Mouse (Mus musculus) liver, postnatal 0 days (tissue): ENCODE measurements at regions not wholly inside any gene's neighbourhood (a gene's known extent, or its start where the extent isn't known, plus 50 kb on each side); places are given as distances from the start of the nearest gene placed in this dataset.

Experiments
- ATAC-seq: fragments of 200-750 bp; cut with Nextera tagmentation; 2 replicates; pipeline ENCODE4 v1.8.0; 2017; ENCODE audit warnings: mild to moderate bottlenecking, moderate library complexity
- DNase-seq: peaks from one replicate; pipeline ENCODE4 v3.0.0-alpha.2; 2016
- H3K27ac ChIP-seq: fragments of 300-500 bp; sonication (generic); 2 replicates; pipeline ENCODE4 v1.5.1; 2014; ENCODE audit warnings: antibody characterized with exemption, moderate library complexity, mild to moderate bottlenecking, low read depth
- H3K27me3 ChIP-seq: fragments of 300-500 bp; sonication (generic); 2 replicates; pipeline ENCODE4 v1.6.1; 2014; ENCODE audit warnings: low read length, control low read depth, mixed read lengths; ENCODE audit not compliant: insufficient read depth
- H3K36me3 ChIP-seq: fragments of 300-500 bp; sonication (generic); replicated peaks from 2 replicates; pipeline ENCODE4 v1.6.1; 2014; ENCODE audit warnings: mild to moderate bottlenecking, control low read depth, low read length, moderate library complexity, mixed read lengths; ENCODE audit not compliant: insufficient read depth
- H3K4me1 ChIP-seq: fragments of 300-500 bp; sonication (generic); 2 replicates; pipeline ENCODE4 v1.6.1; 2014; ENCODE audit warnings: antibody characterized with exemption, mild to moderate bottlenecking, control low read depth; ENCODE audit not compliant: insufficient read depth
- H3K4me2 ChIP-seq: fragments of 300-500 bp; sonication (generic); 2 replicates; pipeline ENCODE4 v1.6.1; 2014; ENCODE audit warnings: low read depth, mild to moderate bottlenecking, low read length, moderate library complexity, mixed read lengths
- H3K4me3 ChIP-seq: fragments of 300-500 bp; sonication (generic); 2 replicates; pipeline ENCODE4 v1.5.1; 2014; ENCODE audit warnings: low read depth, low read length
- H3K9ac ChIP-seq: fragments of 300-500 bp; sonication (generic); replicated peaks from 2 replicates; pipeline ENCODE4 v1.6.1; 2014; ENCODE audit warnings: mild to moderate bottlenecking, moderate library complexity
- H3K9me3 ChIP-seq: fragments of 300-500 bp; sonication (generic); 2 replicates; pipeline ENCODE4 v1.6.1; 2016; ENCODE audit warnings: mild to moderate bottlenecking, control low read depth, low read length, mixed read lengths
- CTCF ChIP-seq: sonication (generic); IDR thresholded peaks from 2 replicates; pipeline ENCODE4 v1.5.1; 2016; ENCODE audit warnings: antibody characterized with exemption, low read depth
- EP300 ChIP-seq: IDR thresholded peaks from 2 replicates; pipeline ENCODE4 v1.6.1; 2016; ENCODE audit warnings: antibody characterized with exemption, low read depth, mild to moderate bottlenecking
- WGBS: fragments of 180-500 bp; shearing (Covaris S2); extraction: QIAGEN DNeasy Blood & Tissue Kit; methylation state at CpG from one replicate; pipeline ENCODE4 v1.1.7; 2014; ENCODE audit not compliant: insufficient replicate concordance; 5-methylcytosine and 5-hydroxymethylcytosine counted together

DNA sequence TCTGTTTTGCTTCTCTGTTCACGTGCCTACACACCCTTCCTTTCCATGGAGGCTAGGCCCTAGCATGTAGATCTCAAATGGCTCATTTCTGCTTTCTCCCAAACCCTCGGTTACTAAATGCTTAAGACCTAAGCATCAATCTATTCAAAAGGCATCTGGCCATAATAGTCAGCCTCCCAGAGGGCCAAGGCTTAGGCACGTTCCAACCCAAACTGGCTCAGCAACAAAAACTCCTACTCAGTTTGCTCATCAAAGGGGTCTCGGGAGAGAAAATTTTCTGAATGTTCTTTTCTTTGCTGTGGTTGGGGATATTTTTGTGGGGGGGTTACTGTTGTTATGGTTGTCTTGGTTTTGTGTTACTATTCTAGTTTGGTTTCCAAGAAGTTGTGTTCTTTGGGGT is 196.8 kb upstream of the Azi2 start:
- DNase-seq: no peak
- Histone ChIP-seq H3K27me3 (no peaks in the 10 kb centered on the region), H3K36me3 (no peaks in the 10 kb centered on the region), H3K9ac (no peak overlapping the region), H3K4me3 (no peak overlapping the region), H3K9me3 (no peaks in the 10 kb centered on the region), H3K27ac (no peak overlapping the region), H3K4me1 (no peaks in the 10 kb centered on the region), H3K4me2 (no peak overlapping the region)
- ATAC-seq: no peak
- 64% methylated on average over 4 of the region's 4 CpGs for WGBS
- TF ChIP-seq CTCF (no peak), EP300 (no peak)

- H3K4me3 ChIP-seq: no peak overlapping the region
- no peak overlapping the region for H3K27ac ChIP-seq
- no peaks in the 10 kb centered on the region for H3K9me3 ChIP-seq
- ATAC-seq (no peak), DNase-seq (no peak)
- H3K9ac ChIP-seq: no peak overlapping the region
- no peaks in the 10 kb centered on the region for H3K36me3 ChIP-seq
- H3K4me2 ChIP-seq: no peak overlapping the region
- TF ChIP-seq CTCF (no peak), EP300 (no peak)
- 72% methylated on average over 12 of the region's 12 CpGs for WGBS
- no peaks in the 10 kb centered on the region for H3K4me1 ChIP-seq
- H3K27me3 ChIP-seq: no peaks in the 10 kb centered on the region
These were observed 203.5 kb upstream of the Azi2 start for GRCm38 (mm10) chr9:117836696-117837380.

DNA sequence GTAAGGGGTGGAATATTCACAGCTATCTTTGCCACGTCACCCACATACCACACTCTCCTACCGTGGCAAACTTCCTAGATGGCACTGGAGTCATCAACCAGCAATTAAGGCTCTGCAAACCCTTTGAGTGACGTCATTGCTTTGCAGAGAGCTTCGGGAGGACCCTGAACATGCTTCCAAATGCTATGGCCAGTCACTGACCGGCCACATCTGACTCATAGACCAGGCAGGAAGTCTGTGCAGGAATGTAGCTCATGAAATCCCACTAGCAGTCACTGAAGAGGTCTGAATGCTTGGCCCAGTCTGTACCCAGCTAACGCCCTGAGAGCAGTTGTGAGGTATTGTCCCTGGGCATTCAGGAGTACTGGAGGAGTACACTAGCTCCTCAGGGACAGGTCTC is 203.9 kb upstream of the Rbms3 start:
- no peak overlapping the region for H3K27ac ChIP-seq
- WGBS: 61% methylated on average over 6 of the region's 6 CpGs
- ATAC-seq (no peak), DNase-seq (no peak)
- H3K4me2 ChIP-seq: no peak overlapping the region
- H3K4me3 ChIP-seq: no peak overlapping the region
- no peaks in the 10 kb centered on the region for H3K27me3 ChIP-seq
- no peaks in the 10 kb centered on the region for H3K4me1 ChIP-seq
- H3K9ac ChIP-seq: no peak overlapping the region
- no peaks in the 10 kb centered on the region for H3K36me3 ChIP-seq
- H3K9me3 ChIP-seq: no peaks in the 10 kb centered on the region
- no peak for TF ChIP-seq CTCF

- H3K27ac ChIP-seq: no peak overlapping the region
- no peaks in the 10 kb centered on the region for H3K27me3 ChIP-seq
- TF ChIP-seq CTCF (no peak), EP300 (no peak)
- H3K9me3 ChIP-seq: no peaks in the 10 kb centered on the region
- ATAC-seq (no peak), DNase-seq (no peak)
- H3K36me3 ChIP-seq: no peaks in the 10 kb centered on the region
- 62% methylated on average over 4 of the region's 4 CpGs for WGBS
- H3K9ac ChIP-seq: no peak overlapping the region
- no peak overlapping the region for H3K4me3 ChIP-seq
- H3K4me1 ChIP-seq: no peaks in the 10 kb centered on the region
- H3K4me2 ChIP-seq: no peak overlapping the region
These were observed 184.9 kb upstream of the Rbms3 start for GRCm38 (mm10) chr9:117814661-117815060.

DNA sequence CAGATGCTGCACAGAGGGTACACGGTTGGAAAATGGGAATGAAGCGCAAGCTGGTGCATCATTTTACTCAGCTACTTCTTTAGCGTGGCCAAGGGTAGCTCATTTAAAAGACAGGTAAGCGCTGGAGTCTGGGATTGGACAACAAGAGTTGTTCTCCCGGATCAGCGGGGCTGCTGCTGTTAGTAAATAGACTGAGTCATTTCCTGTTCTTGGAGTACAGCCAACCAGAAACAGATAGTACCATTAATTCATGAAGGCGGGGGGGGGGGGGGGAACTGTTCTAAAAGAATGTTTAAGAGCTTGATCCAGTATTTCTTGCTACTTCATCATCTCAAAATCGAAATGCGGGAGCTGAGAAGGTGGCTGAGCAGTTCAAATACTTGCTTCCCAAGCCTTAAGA is 183.5 kb upstream of the Rbms3 start:
- Histone ChIP-seq H3K4me3 (no peak overlapping the region), H3K4me1 (no peaks in the 10 kb centered on the region), H3K4me2 (no peak overlapping the region), H3K9me3 (no peaks in the 10 kb centered on the region), H3K27me3 (no peaks in the 10 kb centered on the region), H3K36me3 (no peaks in the 10 kb centered on the region), H3K9ac (no peak overlapping the region), H3K27ac (no peak overlapping the region)
- DNase-seq (no peak), ATAC-seq (no peak)
- TF ChIP-seq CTCF (no peak), EP300 (no peak)
- WGBS: 62% methylated on average over 9 of the region's 9 CpGs

GRCm38 (mm10) chr9:117805812-117806211 is 176.1 kb upstream of the Rbms3 start:
- H3K4me1 ChIP-seq: no peaks in the 10 kb centered on the region
- H3K36me3 ChIP-seq: no peaks in the 10 kb centered on the region
- H3K9ac ChIP-seq: no peak overlapping the region
- H3K4me2 ChIP-seq: no peak overlapping the region
- DNase-seq (no peak), ATAC-seq (no peak)
- no peaks in the 10 kb centered on the region for H3K27me3 ChIP-seq
- H3K9me3 ChIP-seq: no peaks in the 10 kb centered on the region
- H3K4me3 ChIP-seq: no peak overlapping the region
- WGBS: 71% methylated on average over 9 of the region's 9 CpGs
- TF ChIP-seq CTCF (no peak), EP300 (no peak)
- H3K27ac ChIP-seq: no peak overlapping the region

GRCm38 (mm10) chr9:117784186-117784591 is 154.5 kb upstream of the Rbms3 start:
- TF ChIP-seq CTCF (no peak), EP300 (no peak)
- no peaks in the 10 kb centered on the region for H3K27me3 ChIP-seq
- no peaks in the 10 kb centered on the region for H3K9me3 ChIP-seq
- no peak for DNase-seq
- no peaks in the 10 kb centered on the region for H3K36me3 ChIP-seq
- H3K4me1 ChIP-seq: no peaks in the 10 kb centered on the region
- H3K27ac ChIP-seq: no peak overlapping the region
- H3K4me2 ChIP-seq: no peak overlapping the region
- ATAC-seq: no peak
- H3K9ac ChIP-seq: no peak overlapping the region
- 72% methylated on average over 5 of the region's 5 CpGs for WGBS
- no peak overlapping the region for H3K4me3 ChIP-seq
